Mouse (Mus musculus) lung, postnatal 0 days (tissue): ENCODE results near the gene Ctnna3.
A peak's percentile ranks its signal among the peaks of the same experiment; 100 is the strongest.

Source experiments
- CTCF ChIP-seq: IDR thresholded peaks from 2 replicates; pipeline ENCODE4 v1.5.1; 2016; ENCODE audit warnings: antibody characterized with exemption, mild to moderate bottlenecking
- EP300 ChIP-seq: IDR thresholded peaks from 2 replicates; pipeline ENCODE4 v1.6.1; 2016; ENCODE audit warnings: antibody characterized with exemption, mild to moderate bottlenecking, control low read depth

GRCm38 (mm10) chr10:63574100-63574609 is 144.3 kb downstream of the Ctnna3 start:
- TF ChIP-seq CTCF = peak; percentile 68
- TF ChIP-seq EP300 = no peak
